Comparison of ENCODE assay signal across 8 mouse cellular contexts in genomic region chr11:103774228-103774530, GRCm38 (mm10). TPM values are rescaled to one million over a fixed set of nuclear protein-coding genes. Genes with fewer than 3 reads are reported as not detected.
DNase-seq lines count a peak whose midpoint lies in the region; ATAC-seq and TF ChIP-seq lines count a peak whose summit lies in the region.

No protein-coding gene starts in this region.

- no peaks in the 10 kb centered on the region for H3K9me3 ChIP-seq in heart, embryonic 10.5 days
- H3K9me3 ChIP-seq in CH12.LX (replicated peaks; ENCODE audit: low read length) = peaks cover 22% of the 10 kb centered on the region
- no peaks in the 10 kb centered on the region for H3K9me3 ChIP-seq in forebrain, postnatal 0 days (ENCODE audit: low read length)
- H3K9me3 ChIP-seq in liver, embryonic 16.5 days (replicated peaks; ENCODE audit: control insufficient read depth, low read length) = no peaks in the 10 kb centered on the region

- peaks cover 37% of the 10 kb centered on the region for H3K4me1 ChIP-seq in heart, embryonic 10.5 days
- H3K4me1 ChIP-seq in CH12.LX (ENCODE audit: control insufficient read depth in 1 of 2, insufficient read depth in 2 of 2) = peaks cover 8 to 59% of the 10 kb centered on the region in 2 experiments
- H3K4me1 ChIP-seq in forebrain, postnatal 0 days (ENCODE audit: insufficient read depth) = peaks cover 13% of the 10 kb centered on the region
- H3K4me1 ChIP-seq in liver, embryonic 16.5 days (ENCODE audit: control insufficient read depth, low read depth, low read length) = no peaks in the 10 kb centered on the region; the same call in 1 of the 2 replicates

- in situ Hi-C loops in CH12.LX (cut with MboI; ENCODE audit: low pct_ligation_motif_present, low pct_unique_long_range_greater_than_20kb, low sequenced_read_pairs) = loop anchor here (5.0 kb wide), 1 partner anchor 138 kb away; no protein-coding TSS in a partner anchor

- TF ChIP-seq RAD21 in CH12.LX (IDR thresholded peaks at IDR 0.05; ENCODE audit: low read depth, low read length) = no peak

- H3K4me2 ChIP-seq in CH12.LX (ENCODE audit: insufficient read depth, low read depth, poor library complexity, severe bottlenecking) = peak overlapping the region; percentile 63; the same call in 1 of the 2 replicates
- peak overlapping the region; percentile 52 for H3K4me2 ChIP-seq in forebrain, postnatal 0 days (ENCODE audit: low read depth)
- no peak overlapping the region for H3K4me2 ChIP-seq in liver, embryonic 16.5 days (ENCODE audit: low read depth, low read length)

- H3K9ac ChIP-seq in CH12.LX (ENCODE audit: insufficient read depth, low read depth) = no peak overlapping the region
- H3K9ac ChIP-seq in forebrain, postnatal 0 days = no peak overlapping the region
- H3K9ac ChIP-seq in liver, embryonic 16.5 days (ENCODE audit: low read depth, low read length) = no peak overlapping the region

- peak overlapping the region; percentile 55 for H3K4me3 ChIP-seq in heart, embryonic 10.5 days
- H3K4me3 ChIP-seq in CH12.LX (replicated peaks in 1 of 3; ENCODE audit: low read depth in 2 of 3, low read length in 2 of 3, poor library complexity in 1 of 3) = no peak overlapping the region
- peak overlapping the region; percentile 35 for H3K4me3 ChIP-seq in forebrain, postnatal 0 days (ENCODE audit: low read depth, low read length)
- H3K4me3 ChIP-seq in liver, embryonic 16.5 days (ENCODE audit: low read depth, low read length) = peak overlapping the region; percentile 4; the same call in 1 of the 2 replicates

- dilution Hi-C loops in CH12.LX (cut with MboI; ENCODE audit: extremely low pct_ligation_motif_present, extremely low pct_unique_long_range_greater_than_20kb, low sequenced_read_pairs) = no loop called here

- under 1% methylated on average over 19 of the region's 19 CpGs for WGBS in heart, embryonic 10.5 days
- 1% methylated on average over 19 of the region's 19 CpGs for WGBS in forebrain, postnatal 0 days
- WGBS in liver, embryonic 16.5 days (ENCODE audit: insufficient replicate concordance) = 1% methylated on average over 19 of the region's 19 CpGs

- no peak for ATAC-seq in forebrain, postnatal 0 days
- no peak for ATAC-seq in liver, embryonic 16.5 days (ENCODE audit: low read depth)
- no peak for ATAC-seq in CD4-positive, CD25-positive, alpha-beta regulatory T cell, adult 4 months

- H3K27ac ChIP-seq in heart, embryonic 10.5 days = no peak overlapping the region
- no peak overlapping the region for H3K27ac ChIP-seq in CH12.LX (ENCODE audit: insufficient read depth, low read depth)
- no peak overlapping the region for H3K27ac ChIP-seq in forebrain, postnatal 0 days (ENCODE audit: low read depth, low read length)
- no peak overlapping the region for H3K27ac ChIP-seq in liver, embryonic 16.5 days (ENCODE audit: low read length)

- no peak for TF ChIP-seq CTCF in CH12.LX (conservative IDR thresholded peaks at IDR 0.05 in 1 of 2, IDR thresholded peaks at IDR 0.05 in 1 of 2; ENCODE audit: low read depth in 2 of 2, low read length in 2 of 2)
- TF ChIP-seq CTCF in forebrain, postnatal 0 days (IDR thresholded peaks at IDR 0.05; ENCODE audit: low read depth) = no peak

- no peaks in the 10 kb centered on the region for H3K79me2 ChIP-seq in CH12.LX (replicated peaks; ENCODE audit: control insufficient read depth, extremely low read depth, insufficient read depth, poor library complexity, severe bottlenecking)

- peaks cover 98% of the 10 kb centered on the region for H3K27me3 ChIP-seq in heart, embryonic 10.5 days (ENCODE audit: insufficient read depth, poor library complexity, severe bottlenecking)
- H3K27me3 ChIP-seq in CH12.LX (replicated peaks) = peaks cover 81% of the 10 kb centered on the region
- H3K27me3 ChIP-seq in forebrain, postnatal 0 days (ENCODE audit: insufficient read depth, low read length) = peaks cover 74% of the 10 kb centered on the region
- H3K27me3 ChIP-seq in liver, embryonic 16.5 days (ENCODE audit: control insufficient read depth, insufficient read depth, low read depth, low read length) = peaks cover 73% of the 10 kb centered on the region

- no peak for TF ChIP-seq POLR2A in CH12.LX (IDR thresholded peaks at IDR 0.05; ENCODE audit: low read depth, low read length)

- DNase-seq in heart, embryonic 10.5 days (ENCODE audit: low spot score) = no peak
- DNase-seq in heart, adult 8-10 months (ENCODE audit: low spot score) = no peak
- DNase-seq in CH12.LX (ENCODE audit: extremely low read depth) = no peak
- no peak for DNase-seq in forebrain, postnatal 0 days
- DNase-seq in ovary, postnatal 36 days (ENCODE audit: low spot score) = no peak
- DNase-seq in right cerebral cortex, postnatal 4 days = no peak

- H3K36me3 ChIP-seq in heart, embryonic 10.5 days = no peaks in the 10 kb centered on the region
- H3K36me3 ChIP-seq in CH12.LX (replicated peaks in 1 of 2; ENCODE audit: control insufficient read depth in 1 of 2, insufficient read depth in 1 of 2, low read length in 1 of 2) = no peaks in the 10 kb centered on the region
- H3K36me3 ChIP-seq in forebrain, postnatal 0 days (ENCODE audit: insufficient read depth) = no peaks in the 10 kb centered on the region
- H3K36me3 ChIP-seq in liver, embryonic 16.5 days (ENCODE audit: control insufficient read depth, insufficient read depth) = no peaks in the 10 kb centered on the region

- TF ChIP-seq EP300 in CH12.LX (IDR thresholded peaks at IDR 0.05; ENCODE audit: low read length) = no peak

TF ChIP-seq in CH12.LX, 34 proteins besides CTCF, POLR2A, EP300 and RAD21:
- no peak for TF ChIP-seq RCOR1 (conservative IDR thresholded peaks at IDR 0.05; ENCODE audit: low read depth, low read length)
- no peak for TF ChIP-seq ZMIZ1 (IDR thresholded peaks at IDR 0.05; ENCODE audit: low read depth, low read length)
- no peak for TF ChIP-seq TCF12 (IDR thresholded peaks at IDR 0.05; ENCODE audit: low read depth, low read length)
- no peak for TF ChIP-seq USF2 (conservative IDR thresholded peaks at IDR 0.05; ENCODE audit: low read depth, low read length)
- no peak for TF ChIP-seq MYC (IDR thresholded peaks at IDR 0.05; ENCODE audit: low read depth, low read length)
- no peak for TF ChIP-seq HCFC1 (IDR thresholded peaks at IDR 0.05; ENCODE audit: low read depth, low read length)
- no peak for TF ChIP-seq USF1 (IDR thresholded peaks at IDR 0.05; ENCODE audit: low read depth, low read length)
- no peak for TF ChIP-seq UBTF (IDR thresholded peaks at IDR 0.05; ENCODE audit: low read depth, low read length)
- no peak for TF ChIP-seq MXI1 (IDR thresholded peaks at IDR 0.05; ENCODE audit: low read depth, low read length)
- TF ChIP-seq CHD2 (IDR thresholded peaks at IDR 0.05; ENCODE audit: low read length) = no peak
- no peak for TF ChIP-seq ZNF384 (IDR thresholded peaks at IDR 0.05; ENCODE audit: low read depth, low read length)
- TF ChIP-seq MAX (IDR thresholded peaks at IDR 0.05; ENCODE audit: low read length) = no peak
- no peak for TF ChIP-seq KAT2A (IDR thresholded peaks at IDR 0.05; ENCODE audit: insufficient replicate concordance, low read length)
- TF ChIP-seq IRF4 (IDR thresholded peaks at IDR 0.05; ENCODE audit: low read depth, low read length) = no peak
- no peak for TF ChIP-seq E2F4 (IDR thresholded peaks at IDR 0.05; ENCODE audit: insufficient replicate concordance, low read depth, low read length)
- TF ChIP-seq MAZ (IDR thresholded peaks at IDR 0.05; ENCODE audit: low read depth, low read length) = no peak
- no peak for TF ChIP-seq BHLHE40 (IDR thresholded peaks at IDR 0.05; ENCODE audit: low read depth, low read length)
- TF ChIP-seq TBP (conservative IDR thresholded peaks at IDR 0.05; ENCODE audit: low read depth, low read length) = no peak
- no peak for TF ChIP-seq PAX5 (IDR thresholded peaks at IDR 0.05; ENCODE audit: low read length)

RNA-seq across cellular contexts. Expression of gene Wnt3, which starts 0.2 kb away (rescaled TPM):
- polyA plus RNA-seq in heart, embryonic 10.5 days (2016; fragmentation: Nextera tagmentation; extraction: Ambion mirVana) = 0.28 and 1.5 TPM in 2 replicates
- not detected for total RNA-seq in heart, adult 8-10 months (2022)
- 0.04 TPM in 1 of 2 replicates, not detected in the other for total RNA-seq in CH12.LX (2012; rRNA removed)
- not detected in 2 replicates for total RNA-seq in CH12.LX (2014; rRNA removed)
- polyA plus RNA-seq in CH12.LX (2012; ENCODE audit: insufficient read length, low read depth) = not detected in 2 replicates
- 4.4 and 6.1 TPM in 2 replicates for total RNA-seq in forebrain, postnatal 0 days (2014; rRNA removed)
- polyA plus RNA-seq in forebrain, postnatal 0 days (2015; fragmentation: Nextera tagmentation; extraction: Ambion mirVana) = 4.1 and 8.1 TPM in 2 replicates
- not detected in 2 replicates for polyA plus RNA-seq in liver, embryonic 16.5 days (2015; fragmentation: Nextera tagmentation; extraction: Ambion mirVana)
- 1 to 10 TPM; 2.4 to 3.8 TPM for polyA plus RNA-seq in CD4-positive, CD25-positive, alpha-beta regulatory T cell, adult 4 months (2017; shearing (Covaris generic))

RNA-seq across cellular contexts. Expression of gene Wnt9b, which starts 24.6 kb away (rescaled TPM):
- polyA plus RNA-seq in heart, embryonic 10.5 days (2016; fragmentation: Nextera tagmentation; extraction: Ambion mirVana) = 1.2 and 1.6 TPM in 2 replicates
- total RNA-seq in heart, adult 8-10 months (2022) = under 1 TPM; 0.57 to 0.95 (median 0.69) TPM
- total RNA-seq in CH12.LX (2012; rRNA removed) = not detected in 2 replicates
- not detected in 2 replicates for total RNA-seq in CH12.LX (2014; rRNA removed)
- polyA plus RNA-seq in CH12.LX (2012; ENCODE audit: insufficient read length, low read depth) = not detected in 2 replicates
- total RNA-seq in forebrain, postnatal 0 days (2014; rRNA removed) = 0.62 TPM in 2 replicates
- polyA plus RNA-seq in forebrain, postnatal 0 days (2015; fragmentation: Nextera tagmentation; extraction: Ambion mirVana) = 0.40 and 0.97 TPM in 2 replicates
- 0.07 TPM in 2 replicates for polyA plus RNA-seq in liver, embryonic 16.5 days (2015; fragmentation: Nextera tagmentation; extraction: Ambion mirVana)
- not detected for polyA plus RNA-seq in CD4-positive, CD25-positive, alpha-beta regulatory T cell, adult 4 months (2017; shearing (Covaris generic))

Comparison
In these comparisons a context has a peak if more than half of its experiments do, and no peak if none do; other contexts are left out.
1. H3K4me3 ChIP-seq: peak in heart, embryonic 10.5 days (single experiment), forebrain, postnatal 0 days (single experiment) and liver, embryonic 16.5 days (single experiment); none in CH12.LX (0 of 3).